Mouse (Mus musculus) embryonic facial prominence, embryonic 13.5 days (tissue): ENCODE measurements around the gene Ecpas. TPM values are rescaled to one million over a fixed set of nuclear protein-coding genes. Genes with fewer than 3 reads are reported as not detected.

Experiments used
- ATAC-seq: fragments of 200-750 bp; cut with Nextera tagmentation; 2 replicates; pipeline ENCODE4 v1.8.0; 2017; ENCODE audit warnings: low read depth; ENCODE audit not compliant: insufficient number of reproducible peaks, insufficient read depth, low FRiP score, low TSS enrichment
- H3K27ac ChIP-seq: fragments of 300-500 bp; sonication (generic); 2 replicates; pipeline ENCODE4 v1.5.1; 2015; ENCODE audit warnings: moderate library complexity, mild to moderate bottlenecking, inconsistent platforms
- H3K27me3 ChIP-seq: fragments of 300-500 bp; sonication (generic); 2 replicates; pipeline ENCODE4 v1.6.1; 2015; ENCODE audit warnings: mild to moderate bottlenecking, inconsistent platforms
- H3K36me3 ChIP-seq: fragments of 300-500 bp; sonication (generic); 2 replicates; pipeline ENCODE4 v1.6.1; 2015; ENCODE audit warnings: mild to moderate bottlenecking, inconsistent platforms
- H3K4me1 ChIP-seq: fragments of 300-500 bp; sonication (generic); 2 replicates; pipeline ENCODE4 v1.6.1; 2015; ENCODE audit warnings: inconsistent platforms
- H3K4me2 ChIP-seq: fragments of 300-500 bp; sonication (generic); 2 replicates; pipeline ENCODE4 v1.6.1; 2015; ENCODE audit warnings: moderate library complexity, mild to moderate bottlenecking, inconsistent platforms
- H3K4me3 ChIP-seq: fragments of 300-500 bp; sonication (generic); 2 replicates; pipeline ENCODE4 v1.5.1; 2015; ENCODE audit warnings: mild to moderate bottlenecking, inconsistent platforms
- H3K9ac ChIP-seq: fragments of 300-500 bp; sonication (generic); 2 replicates; pipeline ENCODE4 v1.6.1; 2015; ENCODE audit warnings: mild to moderate bottlenecking, inconsistent platforms
- H3K9me3 ChIP-seq: fragments of 300-500 bp; sonication (generic); 2 replicates; pipeline ENCODE4 v1.6.1; 2016; ENCODE audit warnings: inconsistent platforms
- WGBS: fragments of 180-500 bp; shearing (Covaris S2); methylation state at CpG from one replicate; pipeline ENCODE4 v1.1.7; 2015; ENCODE audit warnings: mixed read lengths; 5-methylcytosine and 5-hydroxymethylcytosine counted together
- polyA plus RNA-seq: library from polyadenylated mRNA; unstranded; fragments of >200 nt; fragmentation: Nextera tagmentation; extraction: Ambion mirVana; gene quantifications from 2 replicates; pipeline ENCODE4 v1.2.1, GENCODE M21; 2015

The Ecpas gene
- 27.3 and 33.6 TPM in 2 replicates for polyA plus RNA-seq

DNA sequence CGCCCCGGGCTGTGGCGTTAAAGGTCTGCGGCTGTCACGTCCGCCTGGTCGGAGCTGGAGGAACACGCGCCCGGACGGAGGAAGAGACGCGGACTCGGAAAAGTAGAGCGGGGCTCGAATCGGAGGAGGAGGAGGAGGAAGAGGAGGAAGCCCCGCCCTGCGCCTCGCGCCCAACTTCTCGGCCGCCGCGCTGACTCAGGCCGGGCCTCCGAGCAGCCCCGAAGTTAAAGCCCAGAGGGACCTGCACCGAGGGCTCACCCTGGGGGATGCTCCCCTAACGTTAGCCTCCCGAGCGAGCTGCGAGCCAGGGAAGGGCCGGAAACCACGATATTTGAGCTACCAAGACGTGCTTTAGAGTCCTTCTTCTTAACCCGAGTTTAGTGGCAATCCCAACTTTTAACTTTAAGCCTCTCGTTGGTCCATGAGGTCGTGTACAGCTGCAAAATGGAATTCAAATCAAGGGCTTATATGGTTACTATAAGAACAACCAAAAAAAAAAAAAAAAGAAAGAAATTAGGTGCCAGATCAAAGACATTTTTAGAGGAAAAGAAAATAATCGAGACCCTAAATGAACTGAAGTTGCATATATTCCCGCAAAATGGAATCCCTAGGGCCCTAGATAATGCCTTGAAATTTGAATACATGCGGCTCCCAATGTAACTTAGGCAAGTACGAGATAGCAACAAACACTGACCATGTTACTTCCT lies at the start of gene Ecpas:
Gene Ecpas, minus strand, starts transcription at position 121 of the 707 bp plus-strand sequence.
- no peaks in the 10 kb centered on the region for H3K27me3 ChIP-seq
- H3K9me3 ChIP-seq, result no peaks in the 10 kb centered on the region
- H3K9ac ChIP-seq, result peak within 1 kb of the TSS; percentile 94
- peaks cover 14% of the 10 kb centered on the region for H3K4me1 ChIP-seq
- H3K36me3 ChIP-seq, result no peaks in the 10 kb centered on the region
- peak within 1 kb of the TSS; percentile 68 for H3K4me2 ChIP-seq
- H3K4me3 ChIP-seq, result peak within 1 kb of the TSS; percentile 89
- WGBS, result 3% methylated on average over 43 of the region's 43 CpGs
- H3K27ac ChIP-seq, result peak within 1 kb of the TSS; percentile 97
- peak; percentile 71 for ATAC-seq

- H3K27me3 ChIP-seq, result no peaks in the 10 kb centered on the region
- H3K27ac ChIP-seq, result no peak overlapping the region
- H3K36me3 ChIP-seq, result peaks cover 11% of the 10 kb centered on the region
- 0 out of 2 replicates have a peak, but pooled peaks cover 3% of the 10 kb centered on the region for H3K9me3 ChIP-seq
- no peak for ATAC-seq
- no peak overlapping the region for H3K9ac ChIP-seq
- no peak overlapping the region for H3K4me2 ChIP-seq
- no peak overlapping the region for H3K4me3 ChIP-seq
- WGBS, result 88% methylated on average over 15 of the region's 15 CpGs
- no peaks in the 10 kb centered on the region for H3K4me1 ChIP-seq
These were observed 49.2 kb upstream of the Ecpas start for GRCm38 (mm10) chr4:58961719-58962118.

DNA sequence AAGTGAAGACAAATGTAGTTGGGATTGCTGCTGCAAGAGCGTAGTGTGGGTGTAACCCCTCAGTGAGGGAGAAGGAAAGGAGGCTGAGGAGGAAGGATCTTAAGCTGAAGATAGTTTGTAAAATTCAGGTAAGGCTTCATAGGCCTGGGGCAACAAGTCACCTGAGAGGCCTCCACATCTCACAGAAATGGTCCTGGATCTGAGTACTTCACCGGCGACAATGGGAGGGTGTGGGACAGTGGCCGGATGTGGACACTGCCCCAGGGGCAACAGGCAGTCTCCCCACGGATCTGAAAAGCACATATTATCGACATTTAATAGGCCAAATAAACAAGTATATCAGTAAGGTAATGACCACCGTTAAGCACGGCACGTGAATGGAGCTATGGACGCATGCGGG lies 40.1 kb upstream of the Ecpas start:
- H3K27ac ChIP-seq, result no peak overlapping the region
- H3K27me3 ChIP-seq, result no peaks in the 10 kb centered on the region
- no peak overlapping the region for H3K9ac ChIP-seq
- no peak overlapping the region for H3K4me2 ChIP-seq
- no peaks in the 10 kb centered on the region for H3K4me1 ChIP-seq
- 89% methylated on average over 11 of the region's 11 CpGs for WGBS
- no peak for ATAC-seq
- peaks cover 22% of the 10 kb centered on the region for H3K36me3 ChIP-seq
- H3K4me3 ChIP-seq, result no peak overlapping the region
- H3K9me3 ChIP-seq, result 0 out of 2 replicates have a peak, but pooled peaks cover 3% of the 10 kb centered on the region

DNA sequence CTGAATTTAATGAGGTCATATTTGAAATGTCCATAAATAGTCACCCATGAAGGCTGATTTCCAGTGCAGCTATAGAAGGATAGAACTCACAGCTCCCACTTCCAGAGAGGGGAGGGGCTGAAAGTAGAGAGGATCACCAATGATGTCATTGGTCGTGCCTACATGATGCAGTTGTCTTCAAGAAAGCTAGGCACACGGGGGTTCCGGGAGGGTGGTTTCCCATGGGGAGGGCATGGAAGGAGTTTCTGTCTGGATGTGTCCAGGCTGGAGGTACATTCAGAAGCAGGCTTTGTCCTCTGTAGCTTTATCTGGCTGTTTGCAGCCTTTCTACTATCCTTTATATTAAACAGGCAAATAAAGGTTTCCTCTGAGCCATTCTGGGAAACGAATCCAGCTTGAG lies 35.8 kb upstream of the Ecpas start:
- H3K36me3 ChIP-seq, result peaks cover 12% of the 10 kb centered on the region
- H3K27ac ChIP-seq, result no peak overlapping the region
- H3K9me3 ChIP-seq, result no peaks in the 10 kb centered on the region
- 83% methylated on average over 4 of the region's 4 CpGs for WGBS
- no peak overlapping the region for H3K4me3 ChIP-seq
- peaks cover 11% of the 10 kb centered on the region for H3K4me1 ChIP-seq
- H3K27me3 ChIP-seq, result peaks cover 3% of the 10 kb centered on the region; the same call in 1 of the 2 replicates
- no peak overlapping the region for H3K4me2 ChIP-seq
- no peak overlapping the region for H3K9ac ChIP-seq
- ATAC-seq, result no peak

- no peaks in the 10 kb centered on the region for H3K9me3 ChIP-seq
- no peak for ATAC-seq
- no peak overlapping the region for H3K27ac ChIP-seq
- 60% methylated on average over 5 of the region's 5 CpGs for WGBS
- peaks cover 17% of the 10 kb centered on the region for H3K4me1 ChIP-seq
- peaks cover 3% of the 10 kb centered on the region; the same call in 1 of the 2 replicates for H3K27me3 ChIP-seq
- H3K4me3 ChIP-seq, result no peak overlapping the region
- peak overlapping the region; percentile 83 for H3K4me2 ChIP-seq
- peaks cover 6% of the 10 kb centered on the region; the same call in 1 of the 2 replicates for H3K36me3 ChIP-seq
- H3K9ac ChIP-seq, result no peak overlapping the region
These were observed 32.1 kb upstream of the Ecpas start for GRCm38 (mm10) chr4:58944695-58945094.

- peaks cover 17% of the 10 kb centered on the region for H3K4me1 ChIP-seq
- ATAC-seq, result 0 out of 2 replicates have a peak, but pooled peaks have one; percentile 48
- H3K27ac ChIP-seq, result no peak overlapping the region
- peaks cover 3% of the 10 kb centered on the region; the same call in 1 of the 2 replicates for H3K36me3 ChIP-seq
- peaks cover 3% of the 10 kb centered on the region; the same call in 1 of the 2 replicates for H3K27me3 ChIP-seq
- H3K4me2 ChIP-seq, result peak overlapping the region; percentile 83
- 19% methylated on average over 6 of the region's 6 CpGs for WGBS
- peak overlapping the region; percentile 74 for H3K4me3 ChIP-seq
- H3K9me3 ChIP-seq, result no peaks in the 10 kb centered on the region
- peak overlapping the region; percentile 80 for H3K9ac ChIP-seq
These were observed 31.6 kb upstream of the Ecpas start for GRCm38 (mm10) chr4:58944206-58944553.

- H3K9ac ChIP-seq, result peak within 1 kb of the TSS; percentile 80
- WGBS, result 1% methylated on average over 50 of the region's 50 CpGs
- ATAC-seq, result peak; percentile 67
- H3K27ac ChIP-seq, result peak within 1 kb of the TSS; percentile 44; the same call in 1 of the 2 replicates
- H3K4me3 ChIP-seq, result peak within 1 kb of the TSS; percentile 74
- H3K4me1 ChIP-seq, result peaks cover 17% of the 10 kb centered on the region
- peak within 1 kb of the TSS; percentile 83 for H3K4me2 ChIP-seq
- H3K36me3 ChIP-seq, result peaks cover 3% of the 10 kb centered on the region; the same call in 1 of the 2 replicates
- peaks cover 3% of the 10 kb centered on the region; the same call in 1 of the 2 replicates for H3K27me3 ChIP-seq
- H3K9me3 ChIP-seq, result no peaks in the 10 kb centered on the region
These were observed 31.1 kb upstream of the Ecpas start, which contains the start of gene Zkscan16 for GRCm38 (mm10) chr4:58943420-58944205. Gene Zkscan16 (plus strand): TSS chr4:58943628.

GRCm38 (mm10) chr4:58942942-58943341 lies 30.4 kb upstream of the Ecpas start:
- Histone ChIP-seq H3K9ac (peak overlapping the region; percentile 80), H3K4me2 (peak overlapping the region; percentile 83), H3K27ac (peak overlapping the region; percentile 44; the same call in 1 of the 2 replicates), H3K9me3 (no peaks in the 10 kb centered on the region), H3K27me3 (peaks cover 3% of the 10 kb centered on the region; the same call in 1 of the 2 replicates), H3K36me3 (peaks cover 3% of the 10 kb centered on the region; the same call in 1 of the 2 replicates), H3K4me1 (peaks cover 17% of the 10 kb centered on the region), H3K4me3 (peak overlapping the region; percentile 74)
- WGBS, result 76% methylated on average over 4 of the region's 4 CpGs
- 0 out of 2 replicates have a peak, but pooled peaks have one; percentile 6 for ATAC-seq

- H3K4me3 ChIP-seq, result no peak overlapping the region
- ATAC-seq, result no peak
- H3K27me3 ChIP-seq, result peaks cover 3% of the 10 kb centered on the region; the same call in 1 of the 2 replicates
- no peaks in the 10 kb centered on the region for H3K9me3 ChIP-seq
- H3K9ac ChIP-seq, result no peak overlapping the region
- H3K4me2 ChIP-seq, result no peak overlapping the region
- peaks cover 3% of the 10 kb centered on the region; the same call in 1 of the 2 replicates for H3K36me3 ChIP-seq
- peaks cover 17% of the 10 kb centered on the region for H3K4me1 ChIP-seq
- no peak overlapping the region for H3K27ac ChIP-seq
These were observed 29.1 kb upstream of the Ecpas start for GRCm38 (mm10) chr4:58941638-58942037.

DNA sequence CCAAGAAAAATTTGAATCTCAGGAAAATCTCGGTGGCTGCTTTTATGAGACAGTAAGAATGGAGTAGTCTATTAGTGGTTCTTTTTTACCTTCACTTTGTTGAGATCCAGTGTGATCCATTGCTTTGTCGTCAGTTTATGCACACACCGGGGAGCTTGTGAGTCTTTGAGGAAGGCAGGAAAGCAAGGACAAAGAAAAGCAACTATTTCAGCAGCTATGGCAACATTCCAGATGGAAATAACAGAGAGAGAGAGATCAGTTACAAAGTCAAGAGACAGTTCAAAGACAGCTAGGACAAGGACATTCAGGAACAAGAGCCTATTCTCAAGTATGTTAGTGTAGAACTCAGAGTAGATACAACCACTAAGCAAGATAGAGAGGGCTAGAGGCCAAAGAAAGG lies 23.3 kb upstream of the Ecpas start:
- Histone ChIP-seq H3K4me3 (no peak overlapping the region), H3K4me2 (no peak overlapping the region), H3K4me1 (0 out of 2 replicates have a peak, but pooled peaks cover 9% of the 10 kb centered on the region), H3K9me3 (no peaks in the 10 kb centered on the region), H3K9ac (no peak overlapping the region), H3K27ac (no peak overlapping the region), H3K36me3 (no peaks in the 10 kb centered on the region), H3K27me3 (no peaks in the 10 kb centered on the region)
- 71% methylated on average over 3 of the region's 3 CpGs for WGBS
- no peak for ATAC-seq

- no peak overlapping the region for H3K27ac ChIP-seq
- no peaks in the 10 kb centered on the region for H3K9me3 ChIP-seq
- no peak overlapping the region for H3K4me3 ChIP-seq
- 0 out of 2 replicates have a peak, but pooled peaks cover 9% of the 10 kb centered on the region for H3K4me1 ChIP-seq
- no peaks in the 10 kb centered on the region for H3K36me3 ChIP-seq
- ATAC-seq, result no peak
- 41% methylated on average over 15 of the region's 15 CpGs for WGBS
- no peak overlapping the region for H3K9ac ChIP-seq
- H3K27me3 ChIP-seq, result no peaks in the 10 kb centered on the region
- H3K4me2 ChIP-seq, result no peak overlapping the region
These were observed 22.4 kb upstream of the Ecpas start for GRCm38 (mm10) chr4:58934746-58935476.
